Mouse (Mus musculus): ENCODE results near the gene Nox4. TPM values are rescaled to one million over a fixed set of nuclear protein-coding genes. Genes with fewer than 3 reads are reported as not detected.

The Nox4 gene
- polyA plus RNA-seq, 1 experiment from 2014 or later: 10.4 TPM

Other genes with a start within 250 kb of the Nox4 start
- gene Vmn2r79, start 250.0 kb upstream of the Nox4 start, polyA plus RNA-seq (2015; fragmentation: Nextera tagmentation; extraction: Ambion mirVana): not detected in 2 replicates
- not detected in 2 replicates for gene Tyr, start 247.4 kb downstream of the Nox4 start, polyA plus RNA-seq (2015; fragmentation: Nextera tagmentation; extraction: Ambion mirVana)